Mouse (Mus musculus): ENCODE results near the gene Ccnk. TPM values are rescaled to one million over a fixed set of nuclear protein-coding genes. Genes with fewer than 3 reads are reported as not detected.

Ccnk gene
- total and polyA plus RNA-seq, 2 experiments from 2014 or later = 1.5 to 4.3 TPM

- 58% methylated on average over 20 of the region's 21 CpGs for WGBS
- ATAC-seq (ENCODE audit: insufficient read depth, low read depth) (no peak), DNase-seq (ENCODE audit: low spot score) (no peak)
- Histone ChIP-seq H3K9ac (replicated peaks; ENCODE audit: low read depth, low read length) (no peak overlapping the region), H3K4me1 (ENCODE audit: control insufficient read depth, insufficient read depth) (peaks cover 78% of the 10 kb centered on the region), H3K4me3 (ENCODE audit: low read depth, low read length) (no peak overlapping the region), H3K27me3 (ENCODE audit: control insufficient read depth, insufficient read depth, low read length) (no peaks in the 10 kb centered on the region), H3K27ac (ENCODE audit: low read depth) (no peak overlapping the region), H3K9me3 (replicated peaks; ENCODE audit: control insufficient read depth, low read length) (no peaks in the 10 kb centered on the region), H3K4me2 (ENCODE audit: low read depth, low read length) (no peak overlapping the region), H3K36me3 (replicated peaks; ENCODE audit: control insufficient read depth, insufficient read depth, low read length) (no peaks in the 10 kb centered on the region)
- TF ChIP-seq CTCF (IDR thresholded peaks at IDR 0.05; ENCODE audit: low read depth) = no peak
- TF ChIP-seq EP300 (IDR thresholded peaks at IDR 0.05; ENCODE audit: low read depth) = no peak
Measured at GRCm38 (mm10) chr12:108240953-108241588, 61.7 kb downstream of the Ccnk start.

- Histone ChIP-seq H3K4me3 (ENCODE audit: low read depth, low read length) (no peak overlapping the region), H3K9ac (replicated peaks; ENCODE audit: low read depth, low read length) (no peak overlapping the region), H3K27ac (ENCODE audit: low read depth) (no peak overlapping the region), H3K4me1 (ENCODE audit: control insufficient read depth, insufficient read depth) (peaks cover 78% of the 10 kb centered on the region), H3K9me3 (replicated peaks; ENCODE audit: control insufficient read depth, low read length) (no peaks in the 10 kb centered on the region), H3K27me3 (ENCODE audit: control insufficient read depth, insufficient read depth, low read length) (no peaks in the 10 kb centered on the region), H3K4me2 (ENCODE audit: low read depth, low read length) (no peak overlapping the region), H3K36me3 (replicated peaks; ENCODE audit: control insufficient read depth, insufficient read depth, low read length) (no peaks in the 10 kb centered on the region)
- no peak for ATAC-seq (ENCODE audit: insufficient read depth, low read depth)
- no peak for TF ChIP-seq CTCF (IDR thresholded peaks at IDR 0.05; ENCODE audit: low read depth)
- TF ChIP-seq EP300 (IDR thresholded peaks at IDR 0.05; ENCODE audit: low read depth) = no peak
- DNase-seq (ENCODE audit: low spot score) = no peak
- WGBS = 67% methylated on average over 6 of the region's 6 CpGs
Measured at GRCm38 (mm10) chr12:108241626-108242025, 62.2 kb downstream of the Ccnk start.

GRCm38 (mm10) chr12:108242243-108242745 is 62.9 kb downstream of the Ccnk start:
- H3K4me1 ChIP-seq (ENCODE audit: control insufficient read depth, insufficient read depth) = peaks cover 78% of the 10 kb centered on the region
- H3K4me3 ChIP-seq (ENCODE audit: low read depth, low read length) = no peak overlapping the region
- TF ChIP-seq CTCF (IDR thresholded peaks at IDR 0.05; ENCODE audit: low read depth) (no peak), EP300 (IDR thresholded peaks at IDR 0.05; ENCODE audit: low read depth) (no peak)
- no peaks in the 10 kb centered on the region for H3K9me3 ChIP-seq (replicated peaks; ENCODE audit: control insufficient read depth, low read length)
- DNase-seq (ENCODE audit: low spot score) (no peak), ATAC-seq (ENCODE audit: insufficient read depth, low read depth) (no peak)
- H3K36me3 ChIP-seq (replicated peaks; ENCODE audit: control insufficient read depth, insufficient read depth, low read length) = no peaks in the 10 kb centered on the region
- H3K4me2 ChIP-seq (ENCODE audit: low read depth, low read length) = no peak overlapping the region
- no peaks in the 10 kb centered on the region for H3K27me3 ChIP-seq (ENCODE audit: control insufficient read depth, insufficient read depth, low read length)
- no peak overlapping the region for H3K9ac ChIP-seq (replicated peaks; ENCODE audit: low read depth, low read length)
- 92% methylated on average over 20 of the region's 20 CpGs for WGBS
- no peak overlapping the region for H3K27ac ChIP-seq (ENCODE audit: low read depth)

- peak overlapping the region; percentile 45 for H3K9ac ChIP-seq (replicated peaks; ENCODE audit: low read depth, low read length)
- peak; percentile 93 for DNase-seq (ENCODE audit: low spot score)
- H3K27ac ChIP-seq (ENCODE audit: low read depth) = peak overlapping the region; percentile 97
- H3K4me2 ChIP-seq (ENCODE audit: low read depth, low read length) = peak overlapping the region; percentile 42
- ATAC-seq (ENCODE audit: insufficient read depth, low read depth) = peak; percentile 72
- 2% methylated on average over 8 of the region's 8 CpGs for WGBS
- no peak overlapping the region for H3K4me3 ChIP-seq (ENCODE audit: low read depth, low read length)
- no peaks in the 10 kb centered on the region for H3K27me3 ChIP-seq (ENCODE audit: control insufficient read depth, insufficient read depth, low read length)
- TF ChIP-seq CTCF (IDR thresholded peaks at IDR 0.05; ENCODE audit: low read depth) (no peak), EP300 (IDR thresholded peaks at IDR 0.05; ENCODE audit: low read depth) (peak; percentile 85)
- peaks cover 71% of the 10 kb centered on the region for H3K4me1 ChIP-seq (ENCODE audit: control insufficient read depth, insufficient read depth)
- H3K36me3 ChIP-seq (replicated peaks; ENCODE audit: control insufficient read depth, insufficient read depth, low read length) = no peaks in the 10 kb centered on the region
- H3K9me3 ChIP-seq (replicated peaks; ENCODE audit: control insufficient read depth, low read length) = no peaks in the 10 kb centered on the region
Measured at GRCm38 (mm10) chr12:108244778-108245177, 65.4 kb downstream of the Ccnk start.

GRCm38 (mm10) chr12:108245579-108245978 is 66.2 kb downstream of the Ccnk start:
- Histone ChIP-seq H3K36me3 (replicated peaks; ENCODE audit: control insufficient read depth, insufficient read depth, low read length) (no peaks in the 10 kb centered on the region), H3K4me3 (ENCODE audit: low read depth, low read length) (no peak overlapping the region), H3K4me1 (ENCODE audit: control insufficient read depth, insufficient read depth) (peaks cover 71% of the 10 kb centered on the region), H3K9ac (replicated peaks; ENCODE audit: low read depth, low read length) (peak overlapping the region; percentile 42), H3K9me3 (replicated peaks; ENCODE audit: control insufficient read depth, low read length) (no peaks in the 10 kb centered on the region), H3K27ac (ENCODE audit: low read depth) (peak overlapping the region; percentile 97), H3K27me3 (ENCODE audit: control insufficient read depth, insufficient read depth, low read length) (no peaks in the 10 kb centered on the region), H3K4me2 (ENCODE audit: low read depth, low read length) (0 out of 2 replicates have a peak overlapping the region, but pooled peaks have one; percentile 42)
- TF ChIP-seq CTCF (IDR thresholded peaks at IDR 0.05; ENCODE audit: low read depth) = no peak
- TF ChIP-seq EP300 (IDR thresholded peaks at IDR 0.05; ENCODE audit: low read depth) = no peak
- ATAC-seq (ENCODE audit: insufficient read depth, low read depth) (peak; percentile 33), DNase-seq (ENCODE audit: low spot score) (no peak)
- 30% methylated on average over 9 of the region's 9 CpGs for WGBS
